Mouse (Mus musculus) liver, embryonic 14.5 days (tissue): ENCODE data around the gene Btbd6. TPM values are rescaled to one million over a fixed set of nuclear protein-coding genes. Genes with fewer than 3 reads are reported as not detected.

Experiments used
- ATAC-seq: fragments of 200-750 bp; cut with Nextera tagmentation; 2 replicates; pipeline ENCODE4 v1.8.0; 2017; ENCODE audit warnings: moderate number of reproducible peaks, mild to moderate bottlenecking, moderate library complexity; ENCODE audit not compliant: insufficient read depth
- DNase-seq, 3 experiments: peaks; one replicate each; pipeline ENCODE4 v3.0.0-alpha.2; 2012 to 2013; ENCODE audit warnings: low read depth in 3 of 3, low spot score in 3 of 3
- H3K27ac ChIP-seq: fragments of 300-500 bp; sonication (generic); 2 replicates; pipeline ENCODE4 v1.5.1; 2014; ENCODE audit warnings: moderate library complexity, mild to moderate bottlenecking, control low read depth, inconsistent platforms
- H3K27me3 ChIP-seq: fragments of 300-500 bp; sonication (generic); 2 replicates; pipeline ENCODE4 v1.6.1; 2014; ENCODE audit warnings: mild to moderate bottlenecking, low read length, moderate library complexity; ENCODE audit not compliant: control insufficient read depth, insufficient read depth
- H3K36me3 ChIP-seq: fragments of 300-500 bp; sonication (generic); replicated peaks from 2 replicates; pipeline ENCODE4 v1.6.1; 2014; ENCODE audit warnings: low read depth; ENCODE audit not compliant: control insufficient read depth, insufficient read depth
- H3K4me1 ChIP-seq, 2 experiments: fragments of 200-500 bp in 1 of 2; fragments of 300-500 bp in 1 of 2; sonication (generic) in 1 of 2; replicated peaks; 2 replicates each; pipeline ENCODE4 v1.6.1; 2012 to 2014; ENCODE audit warnings: antibody characterized with exemption in 1 of 2, inconsistent platforms in 1 of 2, low read length in 1 of 2; ENCODE audit not compliant: control insufficient read depth in 2 of 2, insufficient read depth in 2 of 2
- H3K4me2 ChIP-seq: fragments of 300-500 bp; sonication (generic); 2 replicates; pipeline ENCODE4 v1.6.1; 2014; ENCODE audit warnings: low read depth, mild to moderate bottlenecking, control low read depth, moderate library complexity
- H3K4me3 ChIP-seq, 2 experiments: fragments of 200-500 bp in 1 of 2; fragments of 300-500 bp in 1 of 2; sonication (generic) in 1 of 2; 2 replicates each; pipeline ENCODE4 v1.5.1; 2012 to 2014; ENCODE audit warnings: low read depth in 2 of 2, low read length in 2 of 2, mild to moderate bottlenecking in 2 of 2, control low read depth in 1 of 2, inconsistent platforms in 1 of 2, moderate library complexity in 1 of 2; ENCODE audit not compliant: insufficient read depth in 1 of 2
- H3K9ac ChIP-seq: fragments of 300-500 bp; sonication (generic); replicated peaks from 2 replicates; pipeline ENCODE4 v1.6.1; 2014; ENCODE audit warnings: mild to moderate bottlenecking, control low read depth, moderate library complexity
- H3K9me3 ChIP-seq: fragments of 300-500 bp; sonication (generic); 2 replicates; pipeline ENCODE4 v1.6.1; 2016; ENCODE audit warnings: low read length, mixed read lengths; ENCODE audit not compliant: control insufficient read depth
- CTCF ChIP-seq: IDR thresholded peaks from 2 replicates; pipeline ENCODE4 v1.5.1; 2016; ENCODE audit warnings: antibody characterized with exemption, low read depth, control low read depth
- EP300 ChIP-seq: IDR thresholded peaks from 2 replicates; pipeline ENCODE4 v1.6.1; 2016; ENCODE audit warnings: antibody characterized with exemption, low read depth
- WGBS: fragments of 180-500 bp; shearing (Covaris S2); extraction: QIAGEN DNeasy Blood & Tissue Kit; methylation state at CpG from one replicate; pipeline ENCODE4 v1.1.7; 2014; ENCODE audit not compliant: insufficient replicate concordance; 5-methylcytosine and 5-hydroxymethylcytosine counted together
- polyA plus RNA-seq, 2 experiments: library from polyadenylated mRNA; depleted of rRNA in 1 of 2; stranded (reverse) in 1 of 2; unstranded in 1 of 2; fragments of >200 nt; fragmentation: Nextera tagmentation in 1 of 2; extraction: Ambion mirVana in 1 of 2; gene quantifications; 2 replicates each; pipeline versions ENCODE4 v1.2.1 to v1.2.3; 2012 to 2014

The Btbd6 gene
- polyA plus RNA-seq, 2 experiments: 3.3 to 5.5 TPM

- Histone ChIP-seq H3K27me3 (no peaks in the 10 kb centered on the region), H3K4me1 (peaks cover 8 to 9% of the 10 kb centered on the region in 2 experiments), H3K9ac (no peak overlapping the region), H3K4me2 (no peak overlapping the region), H3K36me3 (no peaks in the 10 kb centered on the region), H3K4me3 (no peak overlapping the region), H3K27ac (no peak overlapping the region), H3K9me3 (no peaks in the 10 kb centered on the region)
- DNase-seq: no peak
- TF ChIP-seq EP300 (no peak), CTCF (no peak)
- no peak for ATAC-seq
- WGBS: 77% methylated on average over 8 of the region's 8 CpGs
Measured at GRCm38 (mm10) chr12:113004011-113004410, 27.7 kb downstream of the Btbd6 start.

GRCm38 (mm10) chr12:113004993-113005392, 28.7 kb downstream of the Btbd6 start:
- no peak overlapping the region for H3K9ac ChIP-seq
- peaks cover 5 to 6% of the 10 kb centered on the region in 2 experiments for H3K4me1 ChIP-seq
- no peak overlapping the region for H3K27ac ChIP-seq
- ATAC-seq (no peak), DNase-seq (no peak)
- H3K36me3 ChIP-seq: no peaks in the 10 kb centered on the region
- H3K27me3 ChIP-seq: no peaks in the 10 kb centered on the region
- TF ChIP-seq EP300: no peak
- TF ChIP-seq CTCF: peak; percentile 87
- 21% methylated on average over 4 of the region's 4 CpGs for WGBS
- no peaks in the 10 kb centered on the region for H3K9me3 ChIP-seq
- H3K4me3 ChIP-seq: no peak overlapping the region
- no peak overlapping the region for H3K4me2 ChIP-seq

GRCm38 (mm10) chr12:113011702-113012360, 35.5 kb downstream of the Btbd6 start:
- ATAC-seq (no peak), DNase-seq (no peak)
- Histone ChIP-seq H3K27me3 (no peaks in the 10 kb centered on the region), H3K4me2 (no peak overlapping the region), H3K4me1 (peaks cover 3 to 15% of the 10 kb centered on the region in 2 experiments; a peak in 3 of 4 replicates), H3K4me3 (no peak overlapping the region), H3K9ac (no peak overlapping the region), H3K36me3 (no peaks in the 10 kb centered on the region), H3K9me3 (no peaks in the 10 kb centered on the region), H3K27ac (no peak overlapping the region)
- TF ChIP-seq EP300 (no peak), CTCF (no peak)
- 63% methylated on average over 6 of the region's 6 CpGs for WGBS

GRCm38 (mm10) chr12:113012443-113012842, 36.2 kb downstream of the Btbd6 start:
- no peak overlapping the region for H3K4me3 ChIP-seq
- no peak overlapping the region for H3K9ac ChIP-seq
- no peaks in the 10 kb centered on the region for H3K36me3 ChIP-seq
- WGBS: 44% methylated on average over 5 of the region's 5 CpGs
- TF ChIP-seq EP300: no peak
- TF ChIP-seq CTCF: no peak
- no peaks in the 10 kb centered on the region for H3K9me3 ChIP-seq
- DNase-seq: no peak
- no peaks in the 10 kb centered on the region for H3K27me3 ChIP-seq
- H3K4me1 ChIP-seq: peaks cover 3 to 17% of the 10 kb centered on the region in 2 experiments; a peak in 3 of 4 replicates
- no peak for ATAC-seq
- no peak overlapping the region for H3K4me2 ChIP-seq
- H3K27ac ChIP-seq: no peak overlapping the region

- WGBS: 79% methylated on average over 3 of the region's 3 CpGs
- DNase-seq (no peak), ATAC-seq (no peak)
- Histone ChIP-seq H3K9ac (no peak overlapping the region), H3K9me3 (no peaks in the 10 kb centered on the region), H3K4me1 (peaks cover 3 to 17% of the 10 kb centered on the region in 2 experiments; a peak in 3 of 4 replicates), H3K27ac (no peak overlapping the region), H3K4me2 (no peak overlapping the region; the same call in 1 of the 2 replicates), H3K36me3 (no peaks in the 10 kb centered on the region), H3K27me3 (no peaks in the 10 kb centered on the region), H3K4me3 (no peak overlapping the region)
- TF ChIP-seq CTCF: no peak
- no peak for TF ChIP-seq EP300
Measured at GRCm38 (mm10) chr12:113013021-113013491, 36.8 kb downstream of the Btbd6 start.
